Mouse (Mus musculus) naive thymus-derived CD4-positive, alpha-beta T cell, adult 2 months (primary cell): Measurements from ENCODE around the gene Dirc2.

Experiments used
- DNase-seq: peaks from one replicate; pipeline ENCODE4 v3.0.0-alpha.2; 2011; ENCODE audit warnings: low read depth

Dirc2 gene

GRCm38 (mm10) chr16:35685027-35685426, 84.1 kb downstream of the Dirc2 start:
- DNase-seq: no peak

GRCm38 (mm10) chr16:35681327-35682108, 87.6 kb downstream of the Dirc2 start:
- no peak for DNase-seq

- DNase-seq: no peak
Observed at GRCm38 (mm10) chr16:35678476-35678875, 90.7 kb downstream of the Dirc2 start.

- DNase-seq: no peak
Observed at GRCm38 (mm10) chr16:35677511-35678113, 91.5 kb downstream of the Dirc2 start.

- DNase-seq: no peak
Observed at GRCm38 (mm10) chr16:35664847-35665246, 104.3 kb downstream of the Dirc2 start.

GRCm38 (mm10) chr16:35663831-35664414, 105.2 kb downstream of the Dirc2 start:
- no peak for DNase-seq

- no peak for DNase-seq
Observed at GRCm38 (mm10) chr16:35660222-35660621, 108.9 kb downstream of the Dirc2 start.

GRCm38 (mm10) chr16:35653951-35654350, 115.2 kb downstream of the Dirc2 start:
- DNase-seq: no peak

- DNase-seq: no peak
Observed at GRCm38 (mm10) chr16:35652706-35653105, 116.5 kb downstream of the Dirc2 start.

GRCm38 (mm10) chr16:35652206-35652605, 117.0 kb downstream of the Dirc2 start:
- DNase-seq: no peak

- DNase-seq: no peak
Observed at GRCm38 (mm10) chr16:35648862-35649261, 120.3 kb downstream of the Dirc2 start.
